Mouse (Mus musculus): ENCODE measurements at regions not wholly inside any gene's neighbourhood (a gene's known extent, or its start where the extent isn't known, plus 50 kb on each side); places are given as distances from the start of the nearest gene placed in this dataset.

GRCm38 (mm10) chr9:61261739-61262333, 110.3 kb upstream of the Tle3 start:
- Histone ChIP-seq H3K4me3 (ENCODE audit: insufficient read depth, low read length) (no peak overlapping the region), H3K27ac (ENCODE audit: insufficient read depth, low read depth, low read length) (no peak overlapping the region), H3K4me1 (ENCODE audit: control insufficient read depth, insufficient read depth, low read length) (no peaks in the 10 kb centered on the region)
- TF ChIP-seq POLR2A (IDR thresholded peaks at IDR 0.05; ENCODE audit: borderline replicate concordance, low read depth, low read length) (no peak), CTCF (IDR thresholded peaks at IDR 0.05; ENCODE audit: low read depth, low read length) (no peak)

- TF ChIP-seq POLR2A (IDR thresholded peaks at IDR 0.05; ENCODE audit: borderline replicate concordance, low read depth, low read length) (no peak), CTCF (IDR thresholded peaks at IDR 0.05; ENCODE audit: low read depth, low read length) (no peak)
- H3K27ac ChIP-seq (ENCODE audit: insufficient read depth, low read depth, low read length): no peak overlapping the region
- H3K4me1 ChIP-seq (ENCODE audit: control insufficient read depth, insufficient read depth, low read length): no peaks in the 10 kb centered on the region
- H3K4me3 ChIP-seq (ENCODE audit: insufficient read depth, low read length): no peak overlapping the region
Observed at GRCm38 (mm10) chr9:61263335-61263734, 108.8 kb upstream of the Tle3 start.

GRCm38 (mm10) chr9:61265466-61265865, 106.7 kb upstream of the Tle3 start:
- H3K4me1 ChIP-seq (ENCODE audit: control insufficient read depth, insufficient read depth, low read length): no peaks in the 10 kb centered on the region
- TF ChIP-seq CTCF (IDR thresholded peaks at IDR 0.05; ENCODE audit: low read depth, low read length) (no peak), POLR2A (IDR thresholded peaks at IDR 0.05; ENCODE audit: borderline replicate concordance, low read depth, low read length) (no peak)
- H3K27ac ChIP-seq (ENCODE audit: insufficient read depth, low read depth, low read length): no peak overlapping the region
- no peak overlapping the region for H3K4me3 ChIP-seq (ENCODE audit: insufficient read depth, low read length)

DNA sequence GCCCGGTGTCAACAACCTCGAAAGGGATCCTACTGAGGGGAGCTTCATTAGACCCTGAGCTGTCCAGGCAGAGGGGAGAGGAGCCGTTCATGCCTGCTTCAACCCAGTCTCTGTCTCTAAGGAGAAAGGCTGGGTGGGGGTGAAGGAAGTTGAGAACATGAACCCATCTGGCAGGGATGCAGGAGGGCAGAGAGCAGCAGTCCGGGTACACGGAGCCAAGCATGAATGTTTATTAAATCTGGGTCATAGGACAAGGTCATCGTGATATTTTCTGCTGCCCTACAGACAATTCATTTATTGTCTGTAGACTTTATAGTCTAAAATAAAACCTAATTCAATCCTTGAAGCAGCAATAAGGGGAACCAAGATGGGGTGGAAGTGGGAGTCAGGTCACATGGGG, 105.2 kb upstream of the Tle3 start:
- H3K4me3 ChIP-seq (ENCODE audit: insufficient read depth, low read length): no peak overlapping the region
- no peak overlapping the region for H3K27ac ChIP-seq (ENCODE audit: insufficient read depth, low read depth, low read length)
- TF ChIP-seq POLR2A (IDR thresholded peaks at IDR 0.05; ENCODE audit: borderline replicate concordance, low read depth, low read length): no peak
- TF ChIP-seq CTCF (IDR thresholded peaks at IDR 0.05; ENCODE audit: low read depth, low read length): no peak
- no peaks in the 10 kb centered on the region for H3K4me1 ChIP-seq (ENCODE audit: control insufficient read depth, insufficient read depth, low read length)

DNA sequence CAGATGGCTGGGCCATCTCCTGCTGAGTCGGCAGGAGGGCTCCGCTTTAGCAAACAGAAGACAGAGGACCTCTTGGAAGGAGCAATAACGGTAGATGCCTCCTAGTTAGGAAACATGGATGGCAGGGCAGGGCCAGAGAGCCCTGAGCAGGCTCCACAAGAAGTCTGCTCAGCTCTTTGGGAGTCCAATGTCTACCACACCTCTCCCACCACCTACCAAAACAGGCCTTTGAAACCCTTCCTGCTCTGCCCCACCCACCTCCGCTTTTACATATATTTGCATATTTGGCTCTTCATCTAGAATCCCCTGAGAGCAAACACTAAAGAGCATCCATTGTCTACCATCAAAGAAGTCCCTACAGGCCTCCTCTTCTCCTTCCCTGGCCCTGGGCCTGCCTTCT, 104.6 kb upstream of the Tle3 start:
- no peak for TF ChIP-seq CTCF (IDR thresholded peaks at IDR 0.05; ENCODE audit: low read depth, low read length)
- no peak for TF ChIP-seq POLR2A (IDR thresholded peaks at IDR 0.05; ENCODE audit: borderline replicate concordance, low read depth, low read length)
- Histone ChIP-seq H3K4me1 (ENCODE audit: control insufficient read depth, insufficient read depth, low read length) (no peaks in the 10 kb centered on the region), H3K4me3 (ENCODE audit: insufficient read depth, low read length) (no peak overlapping the region), H3K27ac (ENCODE audit: insufficient read depth, low read depth, low read length) (no peak overlapping the region)

GRCm38 (mm10) chr9:61268162-61268561, 104.0 kb upstream of the Tle3 start:
- H3K4me1 ChIP-seq (ENCODE audit: control insufficient read depth, insufficient read depth, low read length): no peaks in the 10 kb centered on the region
- no peak overlapping the region for H3K4me3 ChIP-seq (ENCODE audit: insufficient read depth, low read length)
- no peak for TF ChIP-seq CTCF (IDR thresholded peaks at IDR 0.05; ENCODE audit: low read depth, low read length)
- TF ChIP-seq POLR2A (IDR thresholded peaks at IDR 0.05; ENCODE audit: borderline replicate concordance, low read depth, low read length): no peak
- H3K27ac ChIP-seq (ENCODE audit: insufficient read depth, low read depth, low read length): no peak overlapping the region

- Histone ChIP-seq H3K4me3 (ENCODE audit: insufficient read depth, low read length) (no peak overlapping the region), H3K27ac (ENCODE audit: insufficient read depth, low read depth, low read length) (no peak overlapping the region), H3K4me1 (ENCODE audit: control insufficient read depth, insufficient read depth, low read length) (no peaks in the 10 kb centered on the region)
- TF ChIP-seq POLR2A (IDR thresholded peaks at IDR 0.05; ENCODE audit: borderline replicate concordance, low read depth, low read length): no peak
- TF ChIP-seq CTCF (IDR thresholded peaks at IDR 0.05; ENCODE audit: low read depth, low read length): no peak
Observed at GRCm38 (mm10) chr9:61268681-61269080, 103.5 kb upstream of the Tle3 start.

DNA sequence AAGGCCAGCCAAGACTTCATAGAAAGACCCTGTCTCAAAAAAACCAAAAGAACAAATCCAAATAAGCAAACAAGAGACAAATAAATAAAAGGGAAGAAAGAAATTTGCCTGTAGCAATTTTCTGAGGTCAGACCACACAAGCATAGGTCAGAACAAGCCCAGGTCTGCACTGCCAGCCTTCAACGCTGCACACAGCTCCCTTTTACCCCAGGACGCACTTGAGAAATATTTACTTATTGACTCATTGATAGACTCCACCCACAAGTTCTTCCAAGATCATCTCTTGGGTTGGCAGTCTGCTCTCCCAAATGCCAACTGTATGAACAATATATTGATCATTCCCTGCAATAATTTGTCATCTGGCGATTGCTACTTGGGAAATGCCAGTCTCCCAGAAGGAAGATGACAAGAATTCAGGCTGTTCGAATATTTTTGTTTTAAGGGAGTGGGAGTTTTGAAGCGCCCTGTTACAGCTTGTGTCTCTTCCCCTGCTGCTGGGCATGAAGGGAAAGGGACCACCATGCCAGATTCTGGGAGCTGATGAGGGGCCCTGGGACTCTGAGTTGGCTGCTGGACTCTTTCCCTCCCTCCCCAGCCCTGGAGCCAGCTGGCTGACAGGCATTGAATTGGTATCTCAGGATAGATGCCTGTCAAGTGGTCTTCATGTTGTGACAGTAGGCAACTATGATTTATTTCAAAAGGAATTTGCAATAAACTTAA, 102.9 kb upstream of the Tle3 start:
- H3K27ac ChIP-seq (ENCODE audit: insufficient read depth, low read depth, low read length): no peak overlapping the region
- H3K4me3 ChIP-seq (ENCODE audit: insufficient read depth, low read length): no peak overlapping the region
- no peaks in the 10 kb centered on the region for H3K4me1 ChIP-seq (ENCODE audit: control insufficient read depth, insufficient read depth, low read length)
- no peak for TF ChIP-seq POLR2A (IDR thresholded peaks at IDR 0.05; ENCODE audit: borderline replicate concordance, low read depth, low read length)
- no peak for TF ChIP-seq CTCF (IDR thresholded peaks at IDR 0.05; ENCODE audit: low read depth, low read length)

- Histone ChIP-seq H3K4me1 (ENCODE audit: control insufficient read depth, insufficient read depth, low read length) (no peaks in the 10 kb centered on the region), H3K27ac (ENCODE audit: insufficient read depth, low read depth, low read length) (no peak overlapping the region), H3K4me3 (ENCODE audit: insufficient read depth, low read length) (no peak overlapping the region)
- TF ChIP-seq CTCF (IDR thresholded peaks at IDR 0.05; ENCODE audit: low read depth, low read length): no peak
- no peak for TF ChIP-seq POLR2A (IDR thresholded peaks at IDR 0.05; ENCODE audit: borderline replicate concordance, low read depth, low read length)
Observed at GRCm38 (mm10) chr9:61271243-61271642, 100.9 kb upstream of the Tle3 start.

GRCm38 (mm10) chr9:61271769-61272352, 100.3 kb upstream of the Tle3 start:
- TF ChIP-seq CTCF (IDR thresholded peaks at IDR 0.05; ENCODE audit: low read depth, low read length) (no peak), POLR2A (IDR thresholded peaks at IDR 0.05; ENCODE audit: borderline replicate concordance, low read depth, low read length) (no peak)
- no peaks in the 10 kb centered on the region for H3K4me1 ChIP-seq (ENCODE audit: control insufficient read depth, insufficient read depth, low read length)
- no peak overlapping the region for H3K4me3 ChIP-seq (ENCODE audit: insufficient read depth, low read length)
- no peak overlapping the region for H3K27ac ChIP-seq (ENCODE audit: insufficient read depth, low read depth, low read length)

All from bone marrow macrophage, adult 2 months (primary cell).